Mouse (Mus musculus) embryonic facial prominence, embryonic 11.5 days (tissue): ENCODE measurements around the gene Znrd1. TPM values are rescaled to one million over a fixed set of nuclear protein-coding genes. Genes with fewer than 3 reads are reported as not detected.

Source experiments
- ATAC-seq: fragments of 200-750 bp; cut with Nextera tagmentation; replicated peaks from 2 replicates; pipeline ENCODE4 v1.8.0; 2017; ENCODE audit warnings: low read depth; ENCODE audit not compliant: insufficient number of reproducible peaks, low FRiP score, low TSS enrichment
- DNase-seq: peaks from one replicate; pipeline ENCODE4 v3.0.0-alpha.2; 2015; ENCODE audit warnings: low spot score
- H3K27ac ChIP-seq: fragments of 300-500 bp; sonication (generic); replicated peaks from 2 replicates; pipeline ENCODE4 v1.5.1; 2014; ENCODE audit warnings: mild to moderate bottlenecking, low read depth, low read length, control low read depth
- H3K27me3 ChIP-seq: fragments of 300-500 bp; sonication (generic); 2 replicates; pipeline ENCODE4 v1.6.1; 2014; ENCODE audit warnings: mild to moderate bottlenecking, low read length, moderate library complexity, mixed read lengths; ENCODE audit not compliant: control insufficient read depth, insufficient read depth
- H3K36me3 ChIP-seq: fragments of 300-500 bp; sonication (generic); replicated peaks from 2 replicates; pipeline ENCODE4 v1.6.1; 2014; ENCODE audit warnings: low read depth, mild to moderate bottlenecking, low read length, moderate library complexity, mixed read lengths; ENCODE audit not compliant: control insufficient read depth, insufficient read depth
- H3K4me1 ChIP-seq: fragments of 300-500 bp; sonication (generic); 2 replicates; pipeline ENCODE4 v1.6.1; 2014; ENCODE audit warnings: low read length, mixed read lengths; ENCODE audit not compliant: control insufficient read depth, insufficient read depth
- H3K4me2 ChIP-seq: fragments of 300-500 bp; sonication (generic); 2 replicates; pipeline ENCODE4 v1.6.1; 2014; ENCODE audit warnings: low read depth, mild to moderate bottlenecking, control low read depth, low read length, moderate library complexity
- H3K4me3 ChIP-seq: fragments of 300-500 bp; sonication (generic); 2 replicates; pipeline ENCODE4 v1.5.1; 2014; ENCODE audit warnings: low read depth, low read length, control low read depth
- H3K9ac ChIP-seq: fragments of 300-500 bp; sonication (generic); replicated peaks from 2 replicates; pipeline ENCODE4 v1.6.1; 2014; ENCODE audit warnings: mild to moderate bottlenecking, control low read depth, low read length
- H3K9me3 ChIP-seq: fragments of 300-500 bp; sonication (generic); replicated peaks from 2 replicates; pipeline ENCODE4 v1.6.1; 2016; ENCODE audit warnings: mild to moderate bottlenecking, low read length, inconsistent platforms, mixed read lengths; ENCODE audit not compliant: control insufficient read depth
- WGBS: fragments of 180-500 bp; shearing (Covaris S2); extraction: QIAGEN DNeasy Blood & Tissue Kit; methylation state at CpG from one replicate; pipeline ENCODE4 v1.1.7; 2014; 5-methylcytosine and 5-hydroxymethylcytosine counted together
- polyA plus RNA-seq: library from polyadenylated mRNA; unstranded; fragments of >200 nt; fragmentation: Nextera tagmentation; extraction: Ambion mirVana; gene quantifications from 2 replicates; pipeline ENCODE4 v1.2.1, GENCODE M21; 2014

The Znrd1 gene
- polyA plus RNA-seq, 1 experiment from 2014 or later = 96.7 TPM

DNA sequence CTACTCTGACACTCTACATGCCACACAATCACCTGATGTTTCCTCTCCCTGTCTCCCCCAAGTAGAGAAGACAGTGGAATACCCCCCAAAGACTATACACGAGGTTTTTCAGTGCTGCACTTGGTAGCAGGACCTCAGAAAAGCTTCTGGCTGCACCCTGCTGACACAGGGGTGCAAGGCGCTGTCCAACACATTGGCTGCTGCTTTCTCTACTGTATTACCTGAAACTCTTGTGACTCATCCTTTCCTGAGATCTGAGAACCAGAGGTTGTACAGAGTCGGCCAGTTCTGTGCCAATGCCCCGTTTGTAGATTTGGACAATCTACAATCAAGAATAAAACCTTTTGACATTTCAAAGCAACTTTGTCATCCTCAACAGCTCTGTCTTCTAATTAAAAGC is 48.6 kb downstream of the Znrd1 start:
- ATAC-seq = no peak
- Histone ChIP-seq H3K9me3 (no peaks in the 10 kb centered on the region), H3K4me1 (no peaks in the 10 kb centered on the region), H3K4me3 (no peak overlapping the region), H3K36me3 (no peaks in the 10 kb centered on the region), H3K27ac (no peak overlapping the region), H3K4me2 (no peak overlapping the region; the same call in 1 of the 2 replicates), H3K9ac (no peak overlapping the region), H3K27me3 (no peaks in the 10 kb centered on the region)
- WGBS = 54% methylated on average over 4 of the region's 4 CpGs
- no peak for DNase-seq

DNA sequence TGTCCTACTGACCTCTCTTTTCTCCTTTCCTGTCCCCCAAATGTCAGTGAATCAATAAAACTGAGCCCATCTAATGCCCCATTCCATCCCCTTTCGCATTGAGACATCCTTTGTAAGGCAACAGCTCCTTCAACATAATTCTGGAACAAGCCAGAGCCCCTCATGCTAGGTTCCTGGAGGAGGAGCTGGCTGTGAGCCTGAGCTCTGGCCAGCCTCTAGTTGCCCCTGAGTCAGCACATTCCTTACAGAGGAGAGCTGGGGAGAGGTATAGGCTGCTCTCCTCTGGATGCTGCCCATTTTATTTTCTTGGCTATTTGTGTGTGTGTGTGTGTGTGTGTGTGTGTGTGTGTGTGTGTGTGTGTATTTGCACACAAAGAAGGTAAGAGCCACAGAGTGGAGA is 50.1 kb downstream of the Znrd1 start:
- H3K27ac ChIP-seq = no peak overlapping the region
- no peaks in the 10 kb centered on the region for H3K27me3 ChIP-seq
- no peak overlapping the region for H3K9ac ChIP-seq
- DNase-seq (peak; percentile 11), ATAC-seq (no peak)
- no peaks in the 10 kb centered on the region for H3K4me1 ChIP-seq
- H3K4me2 ChIP-seq = no peak overlapping the region
- H3K9me3 ChIP-seq = no peaks in the 10 kb centered on the region
- H3K4me3 ChIP-seq = no peak overlapping the region
- WGBS = 42% methylated on average over 1 of the region's 1 CpGs
- H3K36me3 ChIP-seq = no peaks in the 10 kb centered on the region

Other genes with a start within 250 kb of the Znrd1 start
- not detected in 2 replicates for gene H2-M10.5, start 185.6 kb downstream of the Znrd1 start, polyA plus RNA-seq
- not detected in 2 replicates for gene H2-M10.6, start 146.4 kb downstream of the Znrd1 start, polyA plus RNA-seq
- 36.0 and 38.2 TPM in 2 replicates for gene Trim26, start 121.4 kb downstream of the Znrd1 start, polyA plus RNA-seq
- gene Trim15, start 91.3 kb downstream of the Znrd1 start, polyA plus RNA-seq = 0.25 and 0.39 TPM in 2 replicates
- gene Trim10, start 89.0 kb downstream of the Znrd1 start, polyA plus RNA-seq = 5.9 and 7.4 TPM in 2 replicates
- not detected in 2 replicates for gene Trim40, start 68.4 kb downstream of the Znrd1 start, polyA plus RNA-seq
- gene Trim31, start 60.4 kb downstream of the Znrd1 start, polyA plus RNA-seq = not detected in 2 replicates
- gene Rnf39, start 15.6 kb downstream of the Znrd1 start, polyA plus RNA-seq = 0.13 TPM in 1 of 2 replicates, not detected in the other
- 136 and 152 TPM in 2 replicates for gene Ppp1r11, start 6.8 kb downstream of the Znrd1 start, polyA plus RNA-seq
- 8.0 and 9.3 TPM in 2 replicates for gene Znrd1as, start within 50 bp of the Znrd1 start, polyA plus RNA-seq
- gene 2410137M14Rik, start 22.7 kb upstream of the Znrd1 start, polyA plus RNA-seq = not detected in 2 replicates
- 0.39 and 0.45 TPM in 2 replicates for gene H2-M5, start 31.0 kb upstream of the Znrd1 start, polyA plus RNA-seq
- 102 and 110 TPM in 2 replicates for gene Zfp57, start 42.6 kb upstream of the Znrd1 start, polyA plus RNA-seq
- 0.20 TPM in 1 of 2 replicates, not detected in the other for gene Mog, start 64.8 kb upstream of the Znrd1 start, polyA plus RNA-seq
- gene Gabbr1, start 87.4 kb upstream of the Znrd1 start, polyA plus RNA-seq = 6.1 and 8.9 TPM in 2 replicates
- gene Olfr90, start 129.9 kb upstream of the Znrd1 start, polyA plus RNA-seq = not detected in 2 replicates
- not detected in 2 replicates for gene Olfr91, start 139.7 kb upstream of the Znrd1 start, polyA plus RNA-seq
- not detected in 2 replicates for gene Olfr92, start 161.5 kb upstream of the Znrd1 start, polyA plus RNA-seq
- not detected in 2 replicates for gene Olfr93, start 202.9 kb upstream of the Znrd1 start, polyA plus RNA-seq
- not detected in 2 replicates for gene Ubd, start 235.3 kb upstream of the Znrd1 start, polyA plus RNA-seq
- not detected in 2 replicates for gene Olfr94, start 242.4 kb upstream of the Znrd1 start, polyA plus RNA-seq